Mouse (Mus musculus) thymus, postnatal 0 days (tissue): ENCODE data around the gene Osbpl2. TPM values are rescaled to one million over a fixed set of nuclear protein-coding genes. Genes with fewer than 3 reads are reported as not detected.
A peak's percentile ranks its signal among the peaks of the same experiment; 100 is the strongest.

Experiments
- DNase-seq: peaks from one replicate; pipeline ENCODE4 v3.0.0-alpha.2; 2015; ENCODE audit warnings: low spot score
- microRNA-seq: library from miRNA; unstranded; fragments of <30 nt; microRNA quantifications from one replicate; pipeline ENCODE4, GENCODE M21; 2016; ENCODE audit warnings: borderline number of aligned reads
- polyA plus RNA-seq: library from polyadenylated mRNA; unstranded; fragments of >200 nt; fragmentation: Nextera tagmentation; extraction: Ambion mirVana; gene quantifications from 2 replicates; pipeline ENCODE4 v1.2.1, GENCODE M21; 2015

The Osbpl2 gene
- polyA plus RNA-seq, 1 experiment from 2014 or later: 26.5 TPM

GRCm38 (mm10) chr2:180200681-180201080 is 81.6 kb downstream of the Osbpl2 start:
- no peak for DNase-seq

GRCm38 (mm10) chr2:180201303-180201702 is 82.2 kb downstream of the Osbpl2 start:
- no peak for DNase-seq

- DNase-seq: no peak
Measured at GRCm38 (mm10) chr2:180202263-180202662, 83.2 kb downstream of the Osbpl2 start.

- DNase-seq: no peak
Measured at GRCm38 (mm10) chr2:180202805-180203204, 83.7 kb downstream of the Osbpl2 start.

GRCm38 (mm10) chr2:180204501-180204900 is 85.4 kb downstream of the Osbpl2 start:
- DNase-seq: no peak

GRCm38 (mm10) chr2:180205083-180205955 is 86.2 kb downstream of the Osbpl2 start:
- no peak for DNase-seq

GRCm38 (mm10) chr2:180205956-180206280 is 86.8 kb downstream of the Osbpl2 start:
- no peak for DNase-seq

GRCm38 (mm10) chr2:180207840-180208239 is 88.7 kb downstream of the Osbpl2 start:
- peak; percentile 23 for DNase-seq

GRCm38 (mm10) chr2:180208976-180209375 is 89.9 kb downstream of the Osbpl2 start:
- DNase-seq: no peak

GRCm38 (mm10) chr2:180212255-180212654 is 93.1 kb downstream of the Osbpl2 start:
- no peak for DNase-seq

Small RNA genes lying within 50 kb of the gene (microRNA-seq; reads per million reads assigned to microRNA genes)
- gene Mir7005: not detected

Other genes starting within 250 kb of the Osbpl2 start
- gene Taf4, start 142.7 kb upstream of the Osbpl2 start, polyA plus RNA-seq: 3.9 and 4.6 TPM in 2 replicates
- gene Lsm14b, start 94.3 kb upstream of the Osbpl2 start, polyA plus RNA-seq: 10.0 and 10.7 TPM in 2 replicates
- gene Psma7, start 76.9 kb upstream of the Osbpl2 start, polyA plus RNA-seq: 747 and 765 TPM in 2 replicates
- 2.6 and 2.9 TPM in 2 replicates for gene Ss18l1, start 76.8 kb upstream of the Osbpl2 start, polyA plus RNA-seq
- 25.6 and 25.9 TPM in 2 replicates for gene Mtg2, start 48.7 kb upstream of the Osbpl2 start, polyA plus RNA-seq
- gene Hrh3, start 14.8 kb upstream of the Osbpl2 start, polyA plus RNA-seq: 0.46 and 0.49 TPM in 2 replicates
- gene Adrm1, start 52.2 kb downstream of the Osbpl2 start, polyA plus RNA-seq: 195 TPM in 2 replicates
- 4.8 and 6.6 TPM in 2 replicates for gene Lama5, start 106.6 kb downstream of the Osbpl2 start, polyA plus RNA-seq
- 928 and 961 TPM in 2 replicates for gene Rps21, start 138.1 kb downstream of the Osbpl2 start, polyA plus RNA-seq
- 6.4 and 7.1 TPM in 2 replicates for gene Cables2, start 154.2 kb downstream of the Osbpl2 start, polyA plus RNA-seq
- 0.05 TPM in 1 of 2 replicates, not detected in the other for gene Rbbp8nl, start 170.6 kb downstream of the Osbpl2 start, polyA plus RNA-seq
- not detected in 2 replicates for gene Gata5, start 215.4 kb downstream of the Osbpl2 start, polyA plus RNA-seq